Comparison of ENCODE assay signal across 29 mouse cellular contexts in the genomic region with DNA sequence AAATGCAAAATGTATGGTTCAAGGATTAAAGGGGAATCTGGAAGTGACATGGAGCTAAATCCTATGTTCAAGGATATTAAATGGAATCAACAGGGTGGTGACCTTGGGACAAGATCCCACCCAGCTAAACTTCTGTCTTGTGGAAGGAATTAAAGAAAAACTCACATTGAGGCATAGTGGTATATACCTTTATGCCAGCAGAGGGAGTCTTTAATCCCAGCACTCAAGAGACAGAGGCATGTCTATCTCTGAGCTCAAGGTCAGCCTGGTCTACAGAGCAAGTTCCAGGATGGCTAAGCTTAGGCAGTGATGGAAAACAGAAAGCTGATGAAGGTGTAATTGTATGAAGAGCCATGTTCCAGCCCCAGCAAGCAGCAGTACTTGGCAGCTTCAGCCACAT. TPM values are rescaled to one million over a fixed set of nuclear protein-coding genes. Genes with fewer than 3 reads are reported as not detected.
DNase-seq lines count a peak whose midpoint lies in the region; ATAC-seq and TF ChIP-seq lines count a peak whose summit lies in the region.
"Had no signal": no experiment of that assay in that cellular context is flagged by ENCODE, and none has a peak within 500 bp of the region (broad histone marks: within the 10 kb centered on the region; RNA-seq: fewer than 3 reads in every experiment).

No protein-coding gene starts in this region.

- 0 out of 2 replicates have a peak, but pooled peaks have one; percentile 17 for TF ChIP-seq CTCF in stomach, postnatal 0 days (IDR thresholded peaks at IDR 0.05; ENCODE audit: low read depth)
- no peak for TF ChIP-seq CTCF in left cerebral cortex, adult 2 months (IDR thresholded peaks at IDR 0.05)

- no peak overlapping the region for H3K4me2 ChIP-seq in stomach, postnatal 0 days (replicated peaks; ENCODE audit: low read depth)
- H3K4me2 ChIP-seq: heart, embryonic 12.5 days; limb, embryonic 12.5 days; liver, embryonic 13.5 days had no signal

- H3K27ac ChIP-seq in heart, embryonic 10.5 days = no peak overlapping the region
- H3K27ac ChIP-seq in stomach, postnatal 0 days (replicated peaks) = no peak overlapping the region
- no peak overlapping the region for H3K27ac ChIP-seq in left cerebral cortex, adult 2 months
- H3K27ac ChIP-seq: forebrain, embryonic 10.5 days; gastrocnemius, adult 2 months; limb, embryonic 12.5 days; liver, embryonic 13.5 days had no signal

- no peaks in the 10 kb centered on the region for H3K9me3 ChIP-seq in heart, embryonic 10.5 days
- H3K9me3 ChIP-seq in stomach, postnatal 0 days (ENCODE audit: control insufficient read depth, low read length) = no peaks in the 10 kb centered on the region
- H3K9me3 ChIP-seq: heart, embryonic 12.5 days; limb, embryonic 12.5 days; liver, embryonic 13.5 days; megakaryocyte, embryonic 14.5 days had no signal

- H3K27me3 ChIP-seq in heart, embryonic 10.5 days (ENCODE audit: insufficient read depth, poor library complexity, severe bottlenecking) = no peaks in the 10 kb centered on the region
- H3K27me3 ChIP-seq in stomach, postnatal 0 days (ENCODE audit: control insufficient read depth, insufficient read depth, low read length) = no peaks in the 10 kb centered on the region
- H3K27me3 ChIP-seq: heart, embryonic 12.5 days; limb, embryonic 12.5 days; liver, embryonic 13.5 days; megakaryocyte, embryonic 14.5 days had no signal

- no peaks in the 10 kb centered on the region for H3K4me1 ChIP-seq in heart, embryonic 10.5 days
- H3K4me1 ChIP-seq in stomach, postnatal 0 days (replicated peaks; ENCODE audit: control insufficient read depth, insufficient read depth) = no peaks in the 10 kb centered on the region
- H3K4me1 ChIP-seq: forebrain, embryonic 10.5 days; heart, embryonic 12.5 days; limb, embryonic 12.5 days; liver, embryonic 13.5 days; megakaryocyte, embryonic 14.5 days had no signal

- no peak overlapping the region for H3K9ac ChIP-seq in stomach, postnatal 0 days (ENCODE audit: low read length)
- H3K9ac ChIP-seq: heart, embryonic 12.5 days; limb, embryonic 12.5 days; liver, embryonic 13.5 days had no signal

- ATAC-seq in stomach, postnatal 0 days (ENCODE audit: low FRiP score, low TSS enrichment) = no peak
- ATAC-seq: hindbrain, embryonic 16.5 days; midbrain, embryonic 16.5 days had no signal

- no peak overlapping the region for H3K4me3 ChIP-seq in heart, embryonic 10.5 days
- no peak overlapping the region for H3K4me3 ChIP-seq in stomach, postnatal 0 days (ENCODE audit: low read depth, low read length)
- H3K4me3 ChIP-seq in left cerebral cortex, adult 2 months = no peak overlapping the region
- H3K4me3 ChIP-seq: forebrain, embryonic 10.5 days; gastrocnemius, adult 2 months; heart, embryonic 12.5 days; limb, embryonic 12.5 days; liver, embryonic 13.5 days; megakaryocyte, embryonic 14.5 days had no signal

- H3K36me3 ChIP-seq in heart, embryonic 10.5 days = no peaks in the 10 kb centered on the region
- H3K36me3 ChIP-seq in stomach, postnatal 0 days (ENCODE audit: control insufficient read depth, insufficient read depth, low read length) = no peaks in the 10 kb centered on the region
- H3K36me3 ChIP-seq: forebrain, embryonic 10.5 days; G1E; heart, embryonic 12.5 days; limb, embryonic 12.5 days; liver, embryonic 13.5 days had no signal

- TF ChIP-seq EP300 in stomach, postnatal 0 days (optimal IDR thresholded peaks at IDR 0.05) = no peak

- intact Hi-C loops in heart, postnatal 10 days (cut with DNase I) = no loop called here
- intact Hi-C loops in left cerebral cortex, adult 2 months (cut with DNase I) = no loop called here

- peak; percentile 48 for DNase-seq in heart, embryonic 10.5 days (ENCODE audit: low spot score)
- no peak for DNase-seq in heart, postnatal 10 days
- DNase-seq in retina, embryonic 14.5 days (ENCODE audit: low spot score) = peak; percentile 7
- DNase-seq in retina, postnatal 1 day = no peak
- DNase-seq in ZHBTc4 (ENCODE audit: low read depth, low spot score) = peak; percentile 7
- no peak for DNase-seq in stomach, postnatal 0 days (ENCODE audit: low spot score)
- no peak for DNase-seq in left cerebral cortex, adult 2 months (ENCODE audit: extremely low spot score in 1 of 2, low spot score in 2 of 2)
- no peak for DNase-seq in ovary, postnatal 10 days (ENCODE audit: low spot score)
- DNase-seq: cerebellum, adult 18-20 months; cerebellum, postnatal 36 days; gastrocnemius, adult 2 months; kidney, adult 2 months; kidney, postnatal 14 days; liver, embryonic 13.5 days; lung, postnatal 10 days; right cerebral cortex, adult 18-20 months had no signal

RNA-seq across cellular contexts. Expression of a gene that starts 39.3 kb away (rescaled TPM):
- 0.11 TPM in 1 of 2 replicates, not detected in the other for polyA plus RNA-seq in heart, embryonic 10.5 days (2016; fragmentation: Nextera tagmentation; extraction: Ambion mirVana)
- not detected for total RNA-seq in heart, postnatal 10 days (2021)
- 0.05 TPM in 1 of 2 replicates, not detected in the other for polyA plus RNA-seq in stomach, postnatal 0 days (2015; fragmentation: Nextera tagmentation; extraction: Ambion mirVana)
- total RNA-seq in left cerebral cortex, adult 2 months (2021) = not detected
- total RNA-seq: adrenal gland, adult 18-20 months; gastrocnemius, adult 2 months; heart, postnatal 25 days; layer of hippocampus, postnatal 10 days had no signal
- polyA plus RNA-seq: C2C12; forebrain, embryonic 10.5 days; G1E; gonadal fat pad, adult 2 months; heart, embryonic 12.5 days; hindbrain, embryonic 16.5 days; limb, embryonic 12.5 days; liver, embryonic 13.5 days; midbrain, embryonic 16.5 days had no signal

RNA-seq across cellular contexts. Expression of a gene that starts 48.8 kb away (rescaled TPM):
- not detected in 2 replicates for polyA plus RNA-seq in heart, embryonic 10.5 days (2016; fragmentation: Nextera tagmentation; extraction: Ambion mirVana)
- not detected for total RNA-seq in heart, postnatal 10 days (2021)
- polyA plus RNA-seq in stomach, postnatal 0 days (2015; fragmentation: Nextera tagmentation; extraction: Ambion mirVana) = not detected in 2 replicates
- not detected for total RNA-seq in left cerebral cortex, adult 2 months (2021)
- total RNA-seq: adrenal gland, adult 18-20 months; adrenal gland, postnatal 4 days; G1E; gastrocnemius, adult 2 months; heart, postnatal 25 days; layer of hippocampus, postnatal 10 days had no signal
- polyA plus RNA-seq: forebrain, embryonic 10.5 days; gonadal fat pad, adult 2 months; heart, embryonic 12.5 days; hindbrain, embryonic 16.5 days; kidney, adult 2 months; limb, embryonic 12.5 days; liver, embryonic 13.5 days; midbrain, embryonic 16.5 days had no signal

Comparison
In these comparisons a context has a peak if more than half of its experiments do, and no peak if none do; other contexts are left out.
1. DNase-seq: peak in heart, embryonic 10.5 days (single experiment), retina, embryonic 14.5 days (single experiment) and ZHBTc4 (single experiment); none in heart, postnatal 10 days (0 of 2), retina, postnatal 1 day (single experiment), stomach, postnatal 0 days (single experiment), left cerebral cortex, adult 2 months (0 of 2) and ovary, postnatal 10 days (single experiment).